Mouse (Mus musculus): Measurements from ENCODE around the gene Adap2.
"Not testable (repeated sequence)": the region's sequence is repeated elsewhere in the genome, so short reads cannot be mapped to it uniquely, and the experiment has no call there.

The Adap2 gene

DNA sequence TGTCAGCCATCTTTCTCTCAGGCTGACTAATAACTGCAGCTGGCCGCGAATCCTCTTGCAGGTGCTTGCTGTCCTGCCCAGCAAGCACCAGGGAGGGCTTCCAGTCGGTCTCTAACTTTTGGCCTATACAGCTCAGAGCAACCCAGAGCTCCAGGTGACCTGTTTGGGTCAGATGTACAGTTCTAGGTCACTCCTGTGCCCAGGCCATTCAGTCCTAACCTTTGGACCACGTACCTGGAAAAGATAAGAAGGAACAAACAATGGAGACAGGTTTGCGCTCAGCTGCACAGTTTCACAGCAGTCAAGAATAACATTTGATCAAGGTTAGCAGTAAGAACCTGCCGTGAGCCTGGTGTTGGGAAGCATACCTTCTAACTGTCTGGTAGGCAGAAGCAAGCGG lies 5.1 kb downstream of the Adap2 start:
- in situ Hi-C loops (cut with MboI, MseI) = no loop called here

DNA sequence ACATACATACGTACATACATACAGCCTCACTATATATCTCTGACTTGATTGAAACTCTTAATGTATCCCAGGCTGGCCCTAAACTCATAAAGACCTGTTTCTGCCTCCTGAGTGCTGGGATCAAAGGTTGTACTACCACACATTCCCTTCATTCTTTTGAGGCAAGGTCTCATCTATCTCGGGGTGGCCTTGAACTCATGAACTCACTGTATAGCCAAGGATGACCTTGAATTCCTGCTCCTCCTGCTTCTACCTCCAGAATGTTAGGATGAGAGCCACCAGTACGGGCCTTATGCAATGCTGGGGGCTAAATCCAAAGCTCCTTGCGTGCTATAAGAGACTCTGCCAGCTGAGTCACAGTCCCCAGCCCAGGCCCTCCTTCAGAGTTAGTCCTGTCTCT lies 7.1 kb downstream of the Adap2 start:
- in situ Hi-C loops (cut with MboI, MseI) = no loop called here

DNA sequence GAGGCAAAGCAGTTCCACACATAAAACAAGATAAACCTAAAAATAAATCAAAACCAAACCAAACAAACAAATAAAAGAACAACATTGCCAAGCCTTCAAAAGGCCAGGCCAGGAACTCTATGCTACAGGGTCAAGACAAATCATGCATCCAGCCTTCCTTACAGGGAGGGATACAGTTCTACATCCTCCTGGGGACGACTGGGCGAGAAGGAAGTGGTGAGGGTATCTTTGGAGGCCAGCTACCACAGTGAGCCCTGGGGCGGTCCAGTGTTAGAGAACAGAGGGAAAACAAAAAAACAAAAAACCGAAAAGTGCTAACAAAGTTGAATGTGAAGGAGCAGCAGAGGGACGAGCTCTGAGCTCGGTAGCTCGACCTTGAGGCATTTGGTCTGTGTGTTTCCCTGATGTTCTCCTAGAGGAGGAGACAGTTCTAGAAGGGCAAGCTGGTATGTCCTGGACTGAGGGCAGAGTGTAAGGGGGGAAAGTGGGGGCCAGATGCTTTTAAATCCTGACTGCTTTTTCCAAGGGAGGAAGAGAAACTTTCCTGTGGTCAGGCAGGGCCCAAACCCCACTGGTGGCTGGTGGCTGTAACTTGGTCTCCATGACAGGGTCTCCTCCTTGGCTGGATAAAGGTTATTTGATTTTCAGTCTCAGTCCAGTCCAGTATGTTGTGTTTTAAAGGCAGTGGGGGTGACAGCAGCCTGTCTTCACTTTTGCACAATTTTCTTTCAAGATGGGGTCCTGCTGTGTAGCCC lies 9.6 kb downstream of the Adap2 start:
- in situ Hi-C loops (cut with MboI, MseI) = no loop called here

DNA sequence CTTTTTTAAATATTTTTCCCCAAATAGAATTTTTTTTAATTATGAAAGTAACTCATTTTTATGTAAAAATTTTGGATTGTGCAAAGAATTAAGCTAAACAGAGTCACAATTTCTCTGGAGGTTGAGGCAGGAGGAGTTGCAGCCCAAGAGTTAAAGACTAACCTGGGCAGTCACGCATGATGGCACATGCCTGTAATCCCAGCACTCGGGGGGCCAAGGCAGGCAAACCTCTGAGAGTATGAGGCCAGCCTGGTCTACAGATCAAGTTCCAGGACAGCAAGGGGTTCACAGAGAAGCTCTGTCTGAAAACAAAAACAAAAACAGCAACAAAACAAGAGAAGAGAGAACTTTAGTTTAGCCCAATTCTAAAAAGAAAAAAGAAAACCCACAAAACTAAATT lies 10.3 kb downstream of the Adap2 start:
- in situ Hi-C loops (cut with MboI, MseI) = no loop called here

DNA sequence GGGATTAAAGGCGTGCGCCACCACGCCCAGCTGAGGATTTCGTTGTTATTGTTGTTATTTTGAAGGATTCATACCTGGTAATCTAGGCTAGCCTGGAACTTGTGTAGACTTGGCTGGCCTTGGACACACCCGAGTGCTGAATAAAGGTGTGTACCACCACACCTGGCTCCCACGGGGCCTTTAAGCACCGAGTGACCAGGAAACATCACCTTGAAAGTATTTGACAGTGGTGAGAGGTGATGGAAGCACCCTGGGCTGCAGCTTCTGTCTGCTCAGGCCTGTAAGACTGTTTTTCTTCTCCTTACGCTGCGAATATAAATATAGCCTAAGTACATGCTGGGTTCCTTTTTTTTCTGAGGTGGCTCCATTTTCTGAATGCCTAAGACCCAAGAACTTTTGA lies 14.2 kb downstream of the Adap2 start:
- in situ Hi-C loops (cut with MboI, MseI) = no loop called here

DNA sequence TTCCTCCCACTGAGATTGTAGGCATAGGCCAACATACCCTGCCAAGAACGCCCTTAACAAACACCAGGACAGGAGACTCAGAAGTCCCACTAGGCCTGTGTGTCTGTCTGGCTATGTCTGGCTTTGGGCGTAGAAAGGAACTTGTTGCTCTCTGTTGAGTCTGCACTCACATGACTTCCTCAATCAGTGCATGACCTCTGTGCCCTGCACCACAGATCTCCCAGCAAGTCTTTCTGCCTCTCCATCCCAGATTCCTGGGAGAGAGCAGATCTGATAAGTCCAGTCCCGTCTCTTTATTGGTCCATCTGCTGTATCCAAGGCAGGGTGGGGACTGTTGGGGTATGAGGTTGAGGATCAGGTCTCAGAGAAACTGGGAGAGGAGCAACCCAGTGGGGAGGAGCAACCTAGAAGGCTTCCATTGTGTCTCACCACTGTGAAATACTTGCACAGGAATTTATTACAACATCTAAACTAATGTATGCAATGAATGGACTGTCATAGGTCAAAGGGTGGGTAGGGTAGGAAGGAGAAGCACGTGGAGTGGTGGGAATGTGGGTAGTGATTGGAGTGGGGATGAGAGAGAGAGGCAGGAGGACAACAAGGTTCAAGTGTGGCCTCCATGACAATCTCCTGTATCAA lies 14.8 kb downstream of the Adap2 start:
- in situ Hi-C loops (cut with MboI, MseI) = no loop called here

DNA sequence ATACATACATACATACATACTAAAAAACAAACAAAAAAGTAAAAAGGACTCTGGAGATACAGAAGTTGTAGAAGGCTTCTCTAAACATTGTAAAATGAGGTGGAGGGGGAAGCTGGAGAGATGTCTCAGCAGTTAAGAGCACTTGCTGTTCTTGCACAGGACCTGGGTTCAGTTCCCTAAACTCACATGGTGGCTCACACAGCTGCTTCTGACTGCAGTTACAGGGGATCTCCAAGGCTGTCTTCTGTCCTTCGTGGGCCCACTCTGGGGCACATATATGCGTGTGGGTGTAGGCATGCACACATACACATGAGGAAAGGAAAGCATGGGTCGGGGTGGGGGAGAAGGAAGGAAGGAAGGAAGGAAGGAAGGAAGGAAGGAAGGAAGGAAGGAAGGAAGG lies 15.7 kb downstream of the Adap2 start:
- in situ Hi-C loops (cut with MboI, MseI) = no loop called here

DNA sequence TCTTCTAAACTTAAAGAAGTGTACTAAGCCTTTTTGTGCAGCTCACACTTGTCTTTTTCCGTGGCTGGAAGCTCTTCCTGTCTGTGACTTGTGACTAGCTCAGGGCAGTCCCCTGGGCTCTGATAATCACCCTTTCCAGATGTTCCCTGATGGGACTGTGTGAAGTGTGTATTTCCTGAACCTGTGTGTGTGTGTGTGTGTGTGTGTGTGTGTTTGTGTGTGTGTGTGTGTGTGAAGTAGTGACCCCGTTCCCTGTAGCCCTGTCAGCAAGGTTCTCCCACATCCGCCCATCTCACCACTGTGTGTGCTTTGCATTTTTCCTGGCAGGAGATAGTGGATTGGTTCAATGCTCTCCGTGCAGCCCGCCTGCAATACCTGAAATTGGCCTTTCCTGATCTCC lies 16.4 kb downstream of the Adap2 start:
- in situ Hi-C loops (cut with MboI, MseI) = no loop called here

DNA sequence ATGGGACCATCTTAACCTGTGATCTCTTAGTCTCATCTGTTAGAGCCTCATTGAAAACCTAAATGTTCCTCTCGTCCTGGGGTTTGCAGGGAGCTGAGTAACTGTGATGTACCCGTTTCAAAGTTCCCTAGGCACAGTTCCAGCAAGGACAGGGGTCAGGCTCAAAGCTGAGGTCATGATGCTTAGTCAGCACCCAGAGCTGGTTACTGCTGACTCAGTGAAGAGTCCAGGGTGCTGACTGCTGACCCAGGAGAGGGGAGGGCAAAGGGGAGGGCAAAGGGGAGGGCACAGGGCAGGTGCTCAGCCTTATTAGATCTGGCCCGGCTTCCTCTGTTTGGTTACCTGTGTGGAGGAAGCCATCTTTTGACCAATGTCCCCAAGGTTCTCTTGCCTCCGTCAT lies 18.0 kb downstream of the Adap2 start:
- in situ Hi-C loops (cut with MboI, MseI) = no loop called here

DNA sequence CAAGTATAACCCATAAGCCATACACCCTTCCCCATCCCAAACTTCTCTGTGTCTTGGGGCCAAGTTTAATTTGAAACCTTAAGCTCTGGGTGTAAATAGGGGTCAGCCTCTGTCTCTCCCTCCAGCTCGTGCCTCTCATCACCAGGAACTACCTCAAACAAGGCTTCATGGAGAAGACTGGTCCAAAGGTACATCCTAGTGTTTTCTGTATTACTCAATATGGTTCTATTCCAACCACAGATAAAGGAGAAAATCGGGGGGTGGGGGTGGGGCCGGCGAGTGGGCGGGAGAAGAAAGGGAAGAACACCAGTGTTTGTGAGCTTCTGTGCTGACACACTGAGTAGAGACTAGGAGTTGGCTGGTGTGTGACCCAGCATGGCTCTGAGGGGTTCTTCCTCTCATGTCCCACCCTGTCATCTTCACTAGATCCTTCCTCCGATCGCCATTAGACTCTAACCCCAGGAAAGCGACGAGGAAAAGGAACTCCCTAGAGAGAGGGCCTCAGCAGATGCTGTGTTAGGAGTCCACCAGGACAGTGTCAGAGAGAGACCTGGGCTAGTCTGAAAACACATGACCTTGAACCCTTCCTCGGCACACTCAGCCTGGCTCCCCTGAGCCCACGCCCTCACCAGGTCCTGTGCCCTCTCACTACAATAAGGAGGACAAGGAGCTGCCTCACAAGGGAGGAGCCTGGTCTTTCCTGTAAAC lies 20.2 kb downstream of the Adap2 start:
- in situ Hi-C loops (cut with MboI, MseI) = no loop called here

DNA sequence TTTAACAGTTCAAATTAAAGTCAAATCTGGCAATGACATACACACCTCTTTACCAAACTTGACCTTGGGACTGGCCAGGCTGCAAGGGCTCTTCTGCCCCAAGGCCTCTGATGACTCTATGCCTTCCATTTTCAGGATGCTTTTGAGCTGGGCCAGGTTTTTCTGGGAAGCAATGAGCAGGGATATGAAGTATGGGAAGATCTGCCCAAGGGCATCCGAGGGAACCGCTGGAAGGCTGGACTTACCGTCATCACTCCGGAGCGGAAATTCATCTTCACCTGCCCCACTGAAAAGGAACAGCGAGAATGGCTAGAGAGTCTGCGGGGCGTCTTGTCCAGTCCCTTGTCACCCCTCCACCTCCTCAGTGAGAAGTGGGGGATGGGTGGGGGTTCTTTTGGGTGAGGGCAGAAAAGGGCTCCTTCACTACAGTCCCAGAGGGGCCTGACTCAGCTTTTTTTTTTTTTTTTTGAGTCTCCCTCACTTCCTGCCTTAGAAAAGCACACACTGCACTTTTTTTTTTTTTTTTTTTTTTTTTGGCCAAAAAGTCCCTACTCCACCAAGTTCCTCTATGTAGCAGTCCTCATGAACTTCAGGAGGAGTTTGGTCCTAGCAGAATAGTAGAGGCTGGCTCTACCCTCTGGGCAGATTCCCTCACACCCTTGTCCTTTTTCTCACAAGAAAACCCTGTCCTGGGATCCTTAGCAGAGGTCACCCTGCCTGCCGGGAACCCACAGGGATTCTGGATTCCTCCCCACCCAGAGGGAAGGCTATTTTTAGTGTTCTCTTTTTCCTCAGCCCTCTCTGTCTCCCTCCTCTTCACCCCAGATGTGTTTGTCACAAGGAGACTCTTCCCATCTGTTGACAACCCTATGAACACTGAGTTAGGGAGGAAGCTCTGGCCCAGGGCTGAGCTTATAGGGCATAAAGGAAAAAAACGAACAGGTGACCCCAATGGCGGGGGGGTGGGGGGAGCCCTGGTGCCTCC lies 23.3 kb downstream of the Adap2 start:
- in situ Hi-C loops (cut with MboI, MseI) = no loop called here

DNA sequence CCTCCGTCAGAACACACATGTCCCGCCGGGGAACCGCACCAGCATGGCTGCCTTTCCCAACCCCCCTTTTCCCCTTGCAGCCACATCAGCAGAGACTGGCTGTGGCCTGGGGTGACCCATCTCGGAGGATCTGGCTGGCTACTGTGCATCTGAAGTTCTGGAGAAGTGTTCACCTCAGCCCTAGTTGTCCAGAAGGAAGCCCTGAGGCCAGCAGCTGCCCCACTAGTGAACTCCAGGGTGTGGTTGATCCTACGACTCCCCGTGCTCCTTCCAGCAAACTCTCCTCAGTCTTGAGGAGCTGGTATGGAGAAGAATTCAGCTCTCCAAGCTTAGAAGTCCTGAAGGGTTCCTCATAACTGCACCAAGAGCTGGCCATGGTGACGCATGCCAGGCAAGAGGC lies 24.4 kb downstream of the Adap2 start:
- in situ Hi-C loops (cut with MboI, MseI) = no loop called here

DNA sequence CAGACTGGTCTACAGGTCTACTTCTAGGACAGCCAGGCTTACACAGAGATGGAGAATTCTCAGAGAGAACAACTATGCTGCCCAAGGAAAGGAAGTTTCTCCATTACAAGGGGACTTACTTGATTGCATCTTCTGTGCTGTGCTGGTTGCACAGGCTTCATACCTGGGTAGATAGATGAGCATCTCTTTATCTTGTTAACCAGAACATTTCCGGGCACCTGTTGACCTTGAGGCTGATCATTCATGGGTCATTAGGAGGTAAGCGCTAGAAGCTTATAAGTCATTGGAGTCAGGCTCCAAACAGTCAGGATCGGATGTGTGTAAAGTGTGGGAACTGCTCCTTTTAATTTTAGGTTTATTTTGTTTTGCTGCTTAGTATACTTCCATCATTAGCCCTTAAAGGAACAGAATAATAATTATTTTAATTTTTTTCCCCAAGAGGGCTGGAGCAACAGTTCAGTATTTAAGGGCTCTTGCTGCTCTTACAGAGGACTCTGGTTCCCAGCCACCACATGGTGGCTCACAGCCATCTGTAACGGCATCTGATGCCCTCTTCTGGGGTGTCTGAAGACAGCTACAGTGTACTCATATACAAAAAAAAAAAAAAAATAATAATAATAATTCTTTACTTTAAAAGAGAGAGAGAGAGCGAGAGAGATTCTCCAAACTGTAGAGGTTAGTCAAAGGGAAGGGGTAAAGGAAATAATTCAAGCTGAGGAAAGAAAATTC lies 27.3 kb downstream of the Adap2 start:
- in situ Hi-C loops (cut with MboI, MseI) = no loop called here

DNA sequence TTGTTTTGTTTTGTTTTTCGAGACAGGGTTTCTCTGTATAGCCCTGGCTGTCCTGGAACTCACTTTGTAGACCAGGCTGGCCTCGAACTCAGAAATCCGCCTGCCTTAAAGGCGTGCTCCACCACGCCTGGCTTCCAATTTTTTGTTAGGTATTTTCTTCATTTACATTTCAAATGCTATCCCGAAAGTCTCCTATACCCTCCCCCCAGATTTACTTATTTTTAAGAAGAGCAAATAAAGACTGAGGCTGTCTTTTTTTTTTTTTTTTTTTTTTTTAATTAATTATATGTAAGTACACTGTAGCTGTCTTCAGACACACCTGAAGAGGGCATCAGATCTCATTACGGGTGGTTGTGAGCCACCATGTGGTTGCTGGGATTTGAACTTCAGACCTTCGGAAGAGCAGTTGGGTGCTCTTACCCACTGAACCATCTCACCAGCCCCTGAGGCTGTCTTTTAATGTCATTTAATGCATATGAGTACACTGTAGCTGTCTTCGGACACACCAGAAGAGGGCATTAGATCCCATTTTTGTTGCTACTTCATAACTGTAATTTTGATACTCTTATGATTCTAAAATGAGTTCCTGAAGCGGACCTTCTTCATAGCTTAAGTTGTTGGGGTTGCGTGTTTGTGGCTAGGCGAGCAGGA lies 29.3 kb downstream of the Adap2 start:
- in situ Hi-C loops (cut with MboI, MseI) = not testable (repeated sequence)

DNA sequence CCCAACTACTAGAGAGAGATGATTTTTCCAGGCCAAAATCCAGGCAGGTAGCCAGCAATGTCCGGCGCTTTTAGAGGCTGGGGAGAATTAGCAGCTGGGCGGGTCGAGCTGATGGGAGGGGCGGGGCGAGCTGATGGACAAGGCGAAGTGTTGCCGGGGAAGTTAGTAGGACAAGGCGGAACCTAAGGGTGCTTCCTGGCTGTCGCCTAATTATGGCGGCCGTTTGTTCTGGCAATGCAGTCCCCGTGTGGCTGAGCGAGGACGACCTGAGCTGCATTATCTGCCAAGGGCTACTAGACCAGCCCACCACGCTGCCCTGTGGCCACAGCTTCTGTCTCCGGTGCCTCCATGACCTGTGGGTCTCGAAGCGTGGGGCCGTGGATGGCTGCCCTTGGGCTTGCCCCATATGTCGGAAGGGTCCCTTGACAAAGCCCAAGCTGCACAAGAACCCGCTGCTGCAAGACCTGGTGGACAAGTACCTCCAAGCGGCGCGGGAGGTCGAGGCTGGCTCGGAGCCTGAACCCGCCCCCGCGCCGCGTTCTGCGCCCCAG lies 29.9 kb downstream of the Adap2 start, which contains the start of gene Rnf135:
Gene Rnf135, plus strand, starts transcription at position 147 of the 551 bp plus-strand sequence.
- in situ Hi-C loops (cut with MboI, MseI) = no loop called here

DNA sequence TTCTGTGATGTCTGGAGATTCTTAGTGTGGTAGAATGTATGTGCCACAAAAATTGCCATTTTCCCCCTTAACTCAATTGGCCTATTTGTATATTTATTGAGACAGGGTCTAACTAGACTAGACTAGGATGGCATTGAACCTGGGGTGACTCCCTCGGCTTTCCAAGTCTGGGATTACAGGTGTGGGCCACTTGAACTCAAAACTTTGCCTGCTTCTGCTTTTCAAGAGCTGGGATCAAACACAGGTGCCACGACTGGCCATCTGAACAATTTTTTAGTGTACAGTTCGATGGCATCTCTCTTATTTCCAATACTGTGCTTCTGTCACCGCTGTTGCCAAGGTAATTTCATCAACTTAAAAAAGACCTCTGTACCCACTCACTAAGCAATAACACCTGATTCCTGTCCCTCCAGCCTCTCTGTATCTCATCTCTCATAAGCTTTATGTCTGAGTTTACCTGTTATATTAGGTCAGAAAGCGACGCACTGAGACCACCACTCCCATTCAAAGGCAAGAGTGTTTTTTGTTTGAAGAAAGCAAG lies 30.7 kb downstream of the Adap2 start:
- in situ Hi-C loops (cut with MboI, MseI) = no loop called here

DNA sequence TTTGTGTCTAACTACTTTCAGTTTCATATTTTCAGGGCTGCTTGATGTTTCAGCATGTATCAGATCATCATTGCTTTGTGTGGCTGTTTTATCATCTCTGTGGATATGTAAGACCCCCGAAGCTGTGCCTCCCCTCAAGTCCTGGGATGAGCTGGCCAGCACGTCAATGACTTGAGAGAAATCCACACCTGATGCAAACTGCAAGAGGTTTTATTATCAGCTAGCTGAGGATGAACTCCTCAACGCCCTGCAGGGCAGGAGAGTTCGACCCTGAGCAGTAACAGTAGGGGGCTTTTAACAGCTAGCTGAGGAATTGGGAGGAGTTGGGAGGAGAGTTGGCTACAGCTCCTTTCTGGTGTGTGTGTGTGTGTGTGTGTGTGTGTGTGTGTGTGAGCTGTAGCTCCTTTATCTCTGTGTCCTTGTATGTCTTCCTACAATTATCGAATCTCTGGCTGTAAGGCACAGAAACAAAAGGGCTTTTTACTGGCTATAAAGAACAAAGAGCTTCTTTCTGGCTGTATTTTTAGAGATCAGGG lies 31.6 kb downstream of the Adap2 start:
- in situ Hi-C loops (cut with MboI, MseI) = not testable (repeated sequence)

DNA sequence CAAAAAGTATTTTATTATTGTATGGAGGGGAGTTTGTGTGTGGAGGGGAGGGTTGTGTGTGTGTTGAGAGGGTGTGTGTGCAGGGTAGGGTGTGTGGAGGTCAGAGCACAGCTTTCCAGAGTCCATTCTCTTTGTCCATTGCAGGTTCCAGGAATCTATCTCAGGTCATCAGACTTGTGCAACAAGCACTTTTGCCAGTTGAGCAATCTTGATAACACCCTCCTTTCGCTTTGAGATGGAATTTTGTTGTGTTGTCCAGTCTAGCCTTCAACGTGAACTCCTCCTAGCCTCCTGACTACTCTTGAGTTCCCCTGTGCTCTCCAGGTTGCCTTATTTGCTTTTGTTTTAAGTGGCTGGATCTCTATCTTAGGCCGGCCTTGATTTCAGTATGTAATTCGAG lies 36.4 kb downstream of the Adap2 start:
- in situ Hi-C loops (cut with MboI, MseI) = no loop called here

DNA sequence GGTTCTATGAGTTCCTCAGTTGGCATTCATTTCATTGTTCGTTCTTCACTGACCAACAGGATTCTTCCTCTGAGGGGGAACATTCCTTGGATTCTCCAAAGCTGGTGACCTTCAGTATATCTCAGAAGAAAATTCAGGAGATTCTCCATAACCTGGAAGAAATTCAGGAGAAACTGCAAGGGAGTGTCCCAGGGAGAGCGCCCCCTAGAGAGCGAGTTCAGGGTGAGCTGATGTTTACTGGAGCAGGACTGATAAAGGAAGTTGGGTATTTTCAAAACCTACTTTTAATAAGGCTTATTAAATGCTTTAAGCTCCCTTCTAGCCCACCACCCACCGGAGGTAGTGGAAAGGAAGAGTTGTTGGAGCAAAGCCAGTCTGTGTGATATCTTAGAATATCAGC lies 39.9 kb downstream of the Adap2 start:
- in situ Hi-C loops (cut with MboI, MseI) = no loop called here

DNA sequence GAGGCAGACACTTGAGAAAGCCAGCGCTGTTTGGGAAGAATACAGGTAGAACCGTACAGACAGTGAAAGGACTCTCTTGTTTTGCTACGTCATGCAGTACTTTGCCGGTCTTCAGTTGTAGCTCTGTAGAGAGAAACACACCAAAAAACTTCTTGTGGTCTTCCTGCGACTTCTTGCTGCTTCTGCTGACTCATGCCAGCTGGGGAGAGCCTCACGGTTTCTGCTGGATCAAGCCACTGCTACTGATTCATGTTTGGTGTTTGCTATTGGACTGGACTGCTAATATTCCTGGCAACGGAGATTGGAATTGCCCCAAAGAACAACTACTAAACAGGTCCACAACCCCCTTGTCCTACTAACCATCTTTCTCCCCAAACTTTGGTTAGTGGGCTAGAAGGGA lies 42.4 kb downstream of the Adap2 start:
- in situ Hi-C loops (cut with MboI, MseI) = no loop called here
